Mouse (Mus musculus): ENCODE measurements around the gene Sipa1l1. TPM values are rescaled to one million over a fixed set of nuclear protein-coding genes. Genes with fewer than 3 reads are reported as not detected.

Gene Sipa1l1
- polyA plus RNA-seq, 1 experiment from 2014 or later = 34.5 TPM

DNA sequence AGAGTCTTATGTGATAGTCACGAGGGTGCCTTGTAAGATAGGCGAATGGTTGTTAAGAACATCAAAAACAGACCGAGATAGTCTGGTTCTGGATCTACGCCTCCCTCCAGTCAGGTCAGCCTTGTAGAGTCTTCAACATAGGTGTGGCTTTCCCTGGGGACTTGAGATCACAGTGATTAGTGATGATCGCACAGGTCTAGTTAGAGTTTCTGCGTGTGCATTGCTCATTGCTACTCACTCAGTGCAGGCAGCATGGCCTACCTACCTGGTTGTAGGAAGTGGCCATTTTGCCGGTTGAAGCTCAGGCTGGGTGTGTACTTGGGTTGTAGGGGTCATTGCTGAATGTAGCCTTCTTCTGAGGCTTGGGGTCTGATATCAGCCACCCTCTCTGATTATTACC lies 94.3 kb downstream of the Sipa1l1 start:
- WGBS = 91% methylated on average over 7 of the region's 7 CpGs
- Histone ChIP-seq H3K9ac (no peak overlapping the region), H3K36me3 (no peaks in the 10 kb centered on the region), H3K4me3 (no peak overlapping the region), H3K9me3 (no peaks in the 10 kb centered on the region), H3K27me3 (no peaks in the 10 kb centered on the region), H3K4me1 (peaks cover 23% of the 10 kb centered on the region), H3K4me2 (replicated peaks) (no peak overlapping the region), H3K27ac (no peak overlapping the region)
- no peak for ATAC-seq (ENCODE audit: low FRiP score, low read depth)

DNA sequence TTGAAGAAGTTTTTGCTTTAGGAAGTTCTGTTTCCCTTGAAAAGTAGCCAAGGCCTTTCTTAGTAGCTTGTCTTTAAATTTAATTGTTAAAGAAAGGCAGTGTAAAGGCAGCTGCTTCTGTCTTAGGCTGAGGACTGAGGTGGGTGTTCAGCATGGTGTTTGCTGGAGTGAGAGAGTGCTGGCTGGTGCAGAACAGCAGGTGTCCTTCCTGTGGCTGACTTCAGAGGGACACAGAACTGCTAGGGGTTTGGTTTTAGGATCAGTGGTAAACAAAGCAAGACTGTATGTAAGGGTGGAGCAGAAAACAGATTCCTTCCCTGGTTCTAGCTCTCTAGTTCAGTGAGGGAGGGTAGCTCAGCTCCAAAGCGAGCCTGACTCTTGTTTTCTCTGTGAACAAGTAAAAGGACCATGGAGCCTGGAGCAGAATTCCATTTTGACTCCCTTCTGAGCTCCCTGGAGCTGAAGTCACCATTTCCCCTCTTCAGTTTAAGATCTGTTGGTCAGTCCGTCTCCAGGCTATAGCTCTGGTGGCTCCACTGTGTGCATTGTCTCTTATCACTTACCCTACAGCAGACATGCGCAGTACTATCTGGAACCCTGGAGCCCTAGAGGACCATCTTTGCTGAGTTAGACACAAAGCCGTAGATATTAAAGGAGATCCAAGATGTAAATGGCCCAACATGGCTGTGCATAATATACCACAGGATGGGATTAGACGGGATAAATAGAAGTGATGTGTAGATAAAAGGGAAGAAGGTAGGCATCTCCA lies 95.1 kb downstream of the Sipa1l1 start:
- Histone ChIP-seq H3K27ac (no peak overlapping the region), H3K4me3 (no peak overlapping the region), H3K4me1 (peaks cover 23% of the 10 kb centered on the region), H3K27me3 (no peaks in the 10 kb centered on the region), H3K36me3 (no peaks in the 10 kb centered on the region), H3K4me2 (replicated peaks) (no peak overlapping the region), H3K9me3 (no peaks in the 10 kb centered on the region), H3K9ac (no peak overlapping the region)
- 91% methylated on average over 5 of the region's 5 CpGs for WGBS
- no peak for ATAC-seq (ENCODE audit: low FRiP score, low read depth)

DNA sequence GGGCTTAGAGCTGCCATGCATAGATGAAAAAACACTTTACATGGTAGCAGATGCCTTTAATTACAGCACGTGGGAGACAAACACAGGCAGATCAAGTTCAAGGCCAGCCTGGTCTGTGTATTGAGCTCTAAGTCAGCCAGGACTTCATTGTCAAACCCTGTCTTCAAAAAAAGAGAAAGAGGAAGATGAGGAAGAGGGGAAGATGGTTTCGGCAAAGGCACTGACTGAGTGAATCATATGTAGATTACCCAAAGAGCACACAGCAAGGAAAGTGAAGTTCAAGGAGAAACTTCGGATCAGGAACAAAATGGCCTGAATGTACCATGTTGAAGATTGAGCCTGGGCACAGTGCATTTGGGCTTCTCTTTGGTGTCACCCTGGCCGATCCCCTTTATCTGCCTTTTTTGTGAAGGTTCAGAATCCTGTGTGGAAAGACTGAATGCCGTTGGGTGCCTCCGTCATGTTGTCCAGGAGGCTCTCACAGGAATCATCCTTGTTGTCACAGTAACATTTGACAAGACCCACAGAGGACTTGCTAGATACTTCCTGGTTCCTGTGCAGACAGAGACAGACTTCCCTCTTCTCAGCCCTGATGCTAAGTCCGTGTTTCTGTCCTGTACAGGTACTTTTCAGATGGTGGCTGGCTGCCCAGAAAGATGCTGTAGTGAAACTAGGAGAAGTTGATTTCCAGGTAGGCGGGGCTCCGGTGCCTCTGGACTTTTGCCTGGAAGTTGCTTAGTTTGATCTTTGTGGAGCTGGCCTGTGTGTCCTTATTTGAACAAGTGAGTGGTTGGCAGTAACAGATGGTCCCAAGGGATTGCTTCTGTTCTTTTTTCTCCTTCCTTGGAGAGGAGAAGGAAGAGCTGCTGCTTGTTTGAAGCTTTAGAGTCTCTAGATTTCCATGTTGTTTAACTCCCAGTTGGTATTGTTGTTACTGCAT lies 96.5 kb downstream of the Sipa1l1 start:
- WGBS = 84% methylated on average over 9 of the region's 9 CpGs
- H3K4me3 ChIP-seq = no peak overlapping the region
- no peaks in the 10 kb centered on the region for H3K9me3 ChIP-seq
- H3K9ac ChIP-seq = no peak overlapping the region
- no peak overlapping the region for H3K27ac ChIP-seq
- no peaks in the 10 kb centered on the region for H3K36me3 ChIP-seq
- H3K4me2 ChIP-seq (replicated peaks) = no peak overlapping the region
- H3K27me3 ChIP-seq = no peaks in the 10 kb centered on the region
- ATAC-seq (ENCODE audit: low FRiP score, low read depth) = no peak
- peaks cover 23% of the 10 kb centered on the region for H3K4me1 ChIP-seq

DNA sequence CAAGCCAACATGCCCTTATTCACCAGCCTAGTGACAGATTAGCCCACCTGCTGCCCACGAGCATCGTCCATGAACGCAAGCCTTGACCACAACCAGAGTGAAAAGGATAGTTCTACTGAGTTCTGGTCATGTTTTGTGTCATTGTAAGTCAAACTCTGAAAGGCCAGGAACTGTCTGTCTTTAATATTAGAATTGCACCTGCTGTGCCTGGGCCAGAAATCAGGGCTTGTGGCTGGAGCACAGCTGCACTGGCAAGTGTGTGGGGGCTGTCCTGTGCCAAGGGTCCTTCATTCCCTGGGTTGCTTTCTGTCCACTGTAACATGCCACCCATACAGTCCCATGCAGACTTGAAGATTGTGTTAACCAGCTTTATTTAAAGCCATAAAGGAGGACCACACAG lies 102.3 kb downstream of the Sipa1l1 start:
- 91% methylated on average over 3 of the region's 3 CpGs for WGBS
- Histone ChIP-seq H3K9me3 (no peaks in the 10 kb centered on the region), H3K4me3 (no peak overlapping the region), H3K4me1 (peaks cover 30% of the 10 kb centered on the region), H3K9ac (no peak overlapping the region), H3K27ac (no peak overlapping the region), H3K4me2 (replicated peaks) (no peak overlapping the region), H3K36me3 (no peaks in the 10 kb centered on the region), H3K27me3 (peaks cover 3% of the 10 kb centered on the region; the same call in 1 of the 2 replicates)
- no peak for ATAC-seq (ENCODE audit: low FRiP score, low read depth)

DNA sequence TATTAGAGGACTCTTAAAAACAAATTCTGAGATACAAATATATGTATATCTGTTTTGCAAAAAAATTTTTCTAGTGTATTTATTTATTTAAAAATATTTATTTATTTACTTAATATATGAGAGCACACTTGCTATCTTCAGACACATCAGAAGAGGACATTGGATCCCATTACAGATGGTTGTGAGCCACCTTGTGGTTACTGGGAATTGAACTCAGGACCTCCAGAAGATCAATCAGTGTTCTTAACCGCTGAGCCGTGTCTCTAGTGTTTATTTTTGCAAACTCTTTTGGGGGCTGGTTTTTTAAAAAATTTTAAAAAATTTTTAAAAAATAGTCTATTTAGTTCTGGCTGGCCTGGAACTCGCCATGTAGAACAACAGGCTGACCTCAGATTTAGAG lies 104.4 kb downstream of the Sipa1l1 start:
- H3K9ac ChIP-seq = no peak overlapping the region
- no peaks in the 10 kb centered on the region for H3K36me3 ChIP-seq
- no peak overlapping the region for H3K4me2 ChIP-seq (replicated peaks)
- WGBS = 85% methylated on average over 3 of the region's 3 CpGs
- peaks cover 29% of the 10 kb centered on the region for H3K4me1 ChIP-seq
- peaks cover 3% of the 10 kb centered on the region; the same call in 1 of the 2 replicates for H3K27me3 ChIP-seq
- H3K9me3 ChIP-seq = no peaks in the 10 kb centered on the region
- H3K4me3 ChIP-seq = no peak overlapping the region
- no peak overlapping the region for H3K27ac ChIP-seq
- no peak for ATAC-seq (ENCODE audit: low FRiP score, low read depth)

DNA sequence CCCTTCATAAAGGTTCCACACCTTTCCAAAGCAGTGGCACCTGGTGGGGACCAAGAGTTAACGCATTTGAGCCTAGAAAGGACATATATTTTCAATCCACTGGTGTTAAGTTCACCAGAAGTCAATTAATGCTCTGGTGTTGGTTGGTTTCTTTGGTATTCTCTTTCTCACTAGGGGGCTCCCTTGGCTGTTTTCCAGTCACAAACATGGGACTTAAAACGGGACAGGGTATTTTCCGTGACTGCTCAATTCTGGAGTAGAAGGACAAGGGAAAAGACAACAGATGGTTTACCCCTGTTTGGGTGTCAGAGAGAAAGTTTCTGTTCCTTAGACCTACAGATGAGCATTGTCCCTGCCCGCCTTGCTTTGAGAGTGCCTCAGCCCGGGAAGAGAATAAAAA lies 105.5 kb downstream of the Sipa1l1 start:
- no peaks in the 10 kb centered on the region for H3K36me3 ChIP-seq
- no peaks in the 10 kb centered on the region for H3K9me3 ChIP-seq
- no peak for ATAC-seq (ENCODE audit: low FRiP score, low read depth)
- no peak overlapping the region for H3K4me2 ChIP-seq (replicated peaks)
- no peak overlapping the region for H3K4me3 ChIP-seq
- no peak overlapping the region for H3K9ac ChIP-seq
- 61% methylated on average over 5 of the region's 5 CpGs for WGBS
- peaks cover 6% of the 10 kb centered on the region; the same call in 1 of the 2 replicates for H3K27me3 ChIP-seq
- no peak overlapping the region for H3K27ac ChIP-seq
- H3K4me1 ChIP-seq = peaks cover 29% of the 10 kb centered on the region

DNA sequence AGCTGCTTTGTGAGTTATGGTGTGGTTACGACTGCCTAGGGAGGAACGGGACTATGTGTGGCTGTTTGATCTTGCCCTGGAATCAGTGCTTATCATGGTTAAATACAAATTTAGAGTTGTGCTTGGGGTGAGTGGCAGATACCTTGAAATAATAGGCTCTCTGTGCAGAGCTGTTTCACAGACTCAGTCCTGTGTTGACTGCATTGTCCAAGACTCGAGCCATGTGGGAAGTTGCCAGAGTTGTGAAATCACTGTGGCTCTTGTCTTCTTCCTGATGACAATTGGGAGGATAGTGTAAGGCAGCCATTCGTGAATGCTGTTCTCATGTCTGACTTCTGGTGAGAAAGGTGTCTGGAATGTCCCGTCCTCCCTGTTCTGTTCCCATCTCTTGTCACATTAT lies 106.6 kb downstream of the Sipa1l1 start:
- Histone ChIP-seq H3K4me1 (peaks cover 29% of the 10 kb centered on the region), H3K4me3 (no peak overlapping the region), H3K9ac (no peak overlapping the region), H3K27ac (no peak overlapping the region; the same call in 1 of the 2 replicates), H3K4me2 (replicated peaks) (no peak overlapping the region), H3K9me3 (no peaks in the 10 kb centered on the region), H3K36me3 (no peaks in the 10 kb centered on the region), H3K27me3 (peaks cover 6% of the 10 kb centered on the region; the same call in 1 of the 2 replicates)
- WGBS = 35% methylated on average over 5 of the region's 5 CpGs
- ATAC-seq (ENCODE audit: low FRiP score, low read depth) = no peak

DNA sequence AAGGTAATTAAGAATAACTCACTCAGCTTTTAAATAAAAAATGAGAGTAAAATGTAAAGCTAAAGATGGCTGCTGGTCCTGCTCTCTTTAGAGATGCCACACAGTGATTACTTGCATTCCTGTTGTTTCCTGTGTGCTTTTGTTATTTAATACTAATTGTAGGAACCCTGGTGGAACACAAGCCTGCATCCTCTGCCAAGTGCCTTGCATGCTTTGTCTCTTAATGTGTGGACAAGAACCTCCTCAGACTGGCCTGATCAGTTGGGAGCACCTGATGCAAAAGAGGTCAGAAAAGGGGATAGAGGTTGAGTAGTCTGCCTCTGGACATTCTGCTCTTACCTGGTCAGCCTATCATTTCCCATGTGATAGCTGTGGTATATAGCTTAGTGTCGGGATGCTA lies 107.5 kb downstream of the Sipa1l1 start:
- 81% methylated on average over 1 of the region's 1 CpGs for WGBS
- no peak overlapping the region for H3K4me2 ChIP-seq (replicated peaks)
- H3K4me3 ChIP-seq = no peak overlapping the region
- no peaks in the 10 kb centered on the region for H3K36me3 ChIP-seq
- peaks cover 27% of the 10 kb centered on the region for H3K4me1 ChIP-seq
- ATAC-seq (ENCODE audit: low FRiP score, low read depth) = no peak
- H3K27me3 ChIP-seq = peaks cover 6% of the 10 kb centered on the region; the same call in 1 of the 2 replicates
- H3K9me3 ChIP-seq = no peaks in the 10 kb centered on the region
- no peak overlapping the region for H3K27ac ChIP-seq
- H3K9ac ChIP-seq = no peak overlapping the region

DNA sequence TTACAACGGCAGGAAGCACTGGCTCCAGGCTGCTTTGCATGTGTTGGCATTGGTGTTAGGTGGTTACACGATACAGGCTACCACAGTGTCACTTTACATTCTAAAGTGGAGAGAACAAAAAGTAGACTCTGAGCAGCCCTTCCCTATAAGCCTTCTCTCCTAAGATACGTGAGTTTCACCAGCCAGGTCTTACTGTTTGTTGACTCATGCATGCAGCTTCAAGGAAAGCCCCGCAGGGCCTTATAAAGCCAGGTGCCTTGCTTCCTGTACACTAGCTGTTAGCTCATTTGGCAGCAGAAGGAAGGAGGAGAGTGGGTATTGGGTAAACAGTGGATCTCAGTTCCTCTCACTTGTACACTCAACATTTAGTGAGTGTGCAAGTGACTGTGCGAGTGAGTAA lies 115.5 kb downstream of the Sipa1l1 start:
- Histone ChIP-seq H3K4me3 (no peak overlapping the region), H3K9ac (no peak overlapping the region), H3K4me1 (peaks cover 25% of the 10 kb centered on the region), H3K36me3 (no peaks in the 10 kb centered on the region; the same call in 1 of the 2 replicates), H3K9me3 (no peaks in the 10 kb centered on the region), H3K4me2 (replicated peaks) (no peak overlapping the region), H3K27me3 (no peaks in the 10 kb centered on the region), H3K27ac (no peak overlapping the region; the same call in 1 of the 2 replicates)
- WGBS = 65% methylated on average over 5 of the region's 5 CpGs
- ATAC-seq (ENCODE audit: low FRiP score, low read depth) = no peak

DNA sequence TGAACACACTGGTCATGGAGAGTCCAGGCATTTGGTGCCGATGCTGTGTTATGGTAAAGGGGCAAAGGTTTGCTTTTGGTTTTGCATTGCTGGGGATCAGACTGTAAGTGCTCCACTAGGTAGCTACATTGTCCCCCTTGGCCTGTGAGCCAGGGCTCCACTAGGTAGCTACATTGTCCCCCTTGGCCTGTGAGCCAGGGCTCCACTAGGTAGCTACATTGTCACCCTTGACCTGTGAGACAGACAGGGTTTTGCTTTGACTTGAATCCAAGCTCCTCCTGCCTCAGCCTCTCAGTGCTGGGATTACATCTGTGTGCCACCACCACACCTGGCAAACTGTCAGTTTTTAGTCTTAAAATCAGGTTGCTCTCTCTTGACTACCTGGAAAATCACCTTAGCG lies 115.9 kb downstream of the Sipa1l1 start:
- H3K9ac ChIP-seq = no peak overlapping the region
- peaks cover 26% of the 10 kb centered on the region for H3K4me1 ChIP-seq
- no peaks in the 10 kb centered on the region for H3K9me3 ChIP-seq
- H3K4me3 ChIP-seq = no peak overlapping the region
- H3K4me2 ChIP-seq (replicated peaks) = no peak overlapping the region
- H3K27ac ChIP-seq = no peak overlapping the region
- no peaks in the 10 kb centered on the region; the same call in 1 of the 2 replicates for H3K36me3 ChIP-seq
- ATAC-seq (ENCODE audit: low FRiP score, low read depth) = no peak
- no peaks in the 10 kb centered on the region for H3K27me3 ChIP-seq
- 90% methylated on average over 2 of the region's 2 CpGs for WGBS

DNA sequence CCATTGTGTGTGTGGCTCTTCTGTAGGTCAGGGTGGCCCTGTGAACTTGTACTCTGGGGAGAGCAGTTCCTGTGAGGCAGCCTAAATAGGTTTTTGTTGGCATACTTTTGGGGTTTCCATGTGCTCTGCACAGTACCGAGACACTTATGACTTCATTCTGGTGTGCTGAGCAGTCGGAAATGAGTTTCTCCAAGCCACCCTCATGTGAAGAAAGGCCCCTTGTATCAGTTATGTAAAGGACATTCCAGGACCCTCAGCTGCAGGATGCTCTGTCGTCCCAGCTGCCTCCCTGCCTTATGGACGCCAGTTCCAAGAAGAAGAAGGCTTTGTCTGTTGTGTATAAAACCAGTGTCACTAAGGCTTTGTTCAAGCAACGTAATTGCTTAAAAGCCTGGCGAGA lies 116.9 kb downstream of the Sipa1l1 start:
- no peaks in the 10 kb centered on the region for H3K27me3 ChIP-seq
- H3K4me1 ChIP-seq = peaks cover 26% of the 10 kb centered on the region
- 63% methylated on average over 6 of the region's 6 CpGs for WGBS
- H3K27ac ChIP-seq = no peak overlapping the region
- H3K4me2 ChIP-seq (replicated peaks) = no peak overlapping the region
- ATAC-seq (ENCODE audit: low FRiP score, low read depth) = peak; percentile 40; the same call in 1 of the 2 replicates
- H3K36me3 ChIP-seq = no peaks in the 10 kb centered on the region; the same call in 1 of the 2 replicates
- H3K9ac ChIP-seq = no peak overlapping the region
- H3K9me3 ChIP-seq = no peaks in the 10 kb centered on the region
- no peak overlapping the region for H3K4me3 ChIP-seq

DNA sequence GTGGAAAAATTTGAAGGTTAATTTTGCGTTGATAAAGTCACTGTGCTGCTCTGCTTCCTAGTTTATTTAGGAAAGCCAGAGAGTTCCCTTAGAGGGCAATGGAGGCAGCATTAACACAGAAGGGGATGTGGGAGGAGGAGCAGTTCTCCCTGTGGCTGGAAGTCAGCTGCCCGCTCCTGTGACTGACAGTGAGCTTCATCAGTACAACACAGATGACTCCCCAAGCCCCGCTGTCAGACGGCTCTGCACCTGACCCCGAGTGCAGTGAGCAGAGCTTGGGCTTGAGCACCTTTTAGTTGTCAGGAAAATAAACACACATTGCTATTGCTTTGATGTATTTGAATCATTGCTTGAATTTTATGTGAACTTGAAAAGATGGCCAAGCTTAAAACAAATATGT lies 117.7 kb downstream of the Sipa1l1 start:
- no peak overlapping the region for H3K9ac ChIP-seq
- no peak overlapping the region for H3K4me2 ChIP-seq (replicated peaks)
- no peaks in the 10 kb centered on the region; the same call in 1 of the 2 replicates for H3K36me3 ChIP-seq
- no peak overlapping the region for H3K4me3 ChIP-seq
- no peaks in the 10 kb centered on the region for H3K9me3 ChIP-seq
- no peak for ATAC-seq (ENCODE audit: low FRiP score, low read depth)
- no peak overlapping the region; the same call in 1 of the 2 replicates for H3K27ac ChIP-seq
- H3K4me1 ChIP-seq = peaks cover 26% of the 10 kb centered on the region
- WGBS = 72% methylated on average over 5 of the region's 5 CpGs
- H3K27me3 ChIP-seq = no peaks in the 10 kb centered on the region

Data from limb, embryonic 13.5 days (tissue).